In genomic region chr5:133020821-133021220, GRCm38 (mm10) we compare ENCODE assay signal across 16 mouse cellular contexts.
"Had no signal": no experiment of that assay in that cellular context is flagged by ENCODE, and none has a peak within 500 bp of the region (broad histone marks: within the 10 kb centered on the region; RNA-seq: fewer than 3 reads in every experiment).

No protein-coding gene starts in this region.

- H3K27me3 ChIP-seq: liver, embryonic 12.5 days; midbrain, embryonic 12.5 days; neural tube, embryonic 13.5 days; neural tube, embryonic 15.5 days had no signal

- H3K4me3 ChIP-seq: liver, embryonic 12.5 days; midbrain, embryonic 10.5 days; midbrain, embryonic 12.5 days; myocyte; neural tube, embryonic 13.5 days; neural tube, embryonic 15.5 days had no signal

- H3K4me2 ChIP-seq: liver, embryonic 12.5 days; lung, embryonic 14.5 days; midbrain, embryonic 12.5 days; neural tube, embryonic 13.5 days; neural tube, embryonic 15.5 days had no signal

- H3K9ac ChIP-seq: liver, embryonic 12.5 days; liver, embryonic 14.5 days; lung, embryonic 14.5 days; midbrain, embryonic 12.5 days; neural tube, embryonic 13.5 days; neural tube, embryonic 15.5 days had no signal

- H3K9me3 ChIP-seq: liver, embryonic 12.5 days; midbrain, embryonic 12.5 days; neural tube, embryonic 13.5 days; neural tube, embryonic 15.5 days had no signal

- H3K4me1 ChIP-seq: liver, embryonic 12.5 days; midbrain, embryonic 10.5 days; midbrain, embryonic 12.5 days had no signal

- ATAC-seq: liver, embryonic 12.5 days; midbrain, embryonic 16.5 days had no signal

- H3K27ac ChIP-seq: liver, embryonic 12.5 days; liver, embryonic 14.5 days; midbrain, embryonic 10.5 days; midbrain, embryonic 12.5 days; neural tube, embryonic 13.5 days; neural tube, embryonic 15.5 days had no signal

- H3K36me3 ChIP-seq: liver, embryonic 12.5 days; midbrain, embryonic 10.5 days; midbrain, embryonic 12.5 days; neural tube, embryonic 13.5 days; neural tube, embryonic 15.5 days had no signal

- DNase-seq: right cerebral cortex, adult 18-20 months; right cerebral cortex, postnatal 25 days; right cerebral cortex, postnatal 4 days; spleen, adult 18-20 months; thymus, adult 18-20 months; thymus, postnatal 14 days; thymus, postnatal 36 days had no signal
